Mouse (Mus musculus) T-helper 2 cell (primary cell): Measurements from ENCODE around the gene Zfp788.
"Not testable (repeated sequence)": the region's sequence is repeated elsewhere in the genome, so short reads cannot be mapped to it uniquely, and the experiment has no call there.

Experiments used
- in situ Hi-C: fragments of 300-600 bp; cut with MboI, MseI; formaldehyde crosslinking; loops from one replicate; pipeline ENCODE4 v1.15.1; 2025; ENCODE audit warnings: high pct_unique_total_duplicates

Zfp788 gene

GRCm38 (mm10) chr7:41632409-41633220 lies at the start of gene Zfp788:
Gene Zfp788 (plus strand): TSS chr7:41633203.
- in situ Hi-C loops: loop anchor here (5.0 to 25.0 kb wide), 4 partner anchors 35 to 1680 kb away; partner anchors contain the start of genes 2610021A01Rik, AI987944 and Zfp715

GRCm38 (mm10) chr7:41587831-41588230 lies 45.2 kb upstream of the Zfp788 start:
- in situ Hi-C loops: not testable (repeated sequence)

GRCm38 (mm10) chr7:41598615-41599014 lies 34.4 kb upstream of the Zfp788 start:
- in situ Hi-C loops: loop anchor here (5.0 kb wide), 1 partner anchor 34 kb away; the partner anchor contains the start of gene Zfp788

GRCm38 (mm10) chr7:41599034-41599813 lies 33.8 kb upstream of the Zfp788 start, which contains the start of gene 2610021A01Rik:
Gene 2610021A01Rik (plus strand): TSS chr7:41599230.
- in situ Hi-C loops: loop anchor here (5.0 kb wide), 1 partner anchor 33 kb away; the partner anchor contains the start of gene Zfp788

GRCm38 (mm10) chr7:41599932-41600548 lies 33.0 kb upstream of the Zfp788 start:
- in situ Hi-C loops: loop anchor here (5.0 kb wide), 1 partner anchor 32 kb away; the partner anchor contains the start of gene Zfp788

- in situ Hi-C loops: no loop called here
Measured at GRCm38 (mm10) chr7:41611654-41612053, 21.3 kb upstream of the Zfp788 start.

GRCm38 (mm10) chr7:41616241-41616640 lies 16.8 kb upstream of the Zfp788 start:
- in situ Hi-C loops: not testable (repeated sequence)

GRCm38 (mm10) chr7:41633221-41633984 lies 400 bp downstream of the Zfp788 start:
- in situ Hi-C loops: loop anchor here (5.0 to 25.0 kb wide), 4 partner anchors 36 to 1679 kb away; partner anchors contain the start of genes 2610021A01Rik, AI987944 and Zfp715

GRCm38 (mm10) chr7:41674326-41674725 lies 41.3 kb downstream of the Zfp788 start:
- in situ Hi-C loops: not testable (repeated sequence)
